Mouse (Mus musculus): ENCODE data around the gene Trpv4. TPM values are rescaled to one million over a fixed set of nuclear protein-coding genes. Genes with fewer than 3 reads are reported as not detected.
A peak's percentile ranks its signal among the peaks of the same experiment; 100 is the strongest.

Trpv4 gene
- polyA plus RNA-seq, 1 experiment from 2014 or later, result 0.38 TPM

DNA sequence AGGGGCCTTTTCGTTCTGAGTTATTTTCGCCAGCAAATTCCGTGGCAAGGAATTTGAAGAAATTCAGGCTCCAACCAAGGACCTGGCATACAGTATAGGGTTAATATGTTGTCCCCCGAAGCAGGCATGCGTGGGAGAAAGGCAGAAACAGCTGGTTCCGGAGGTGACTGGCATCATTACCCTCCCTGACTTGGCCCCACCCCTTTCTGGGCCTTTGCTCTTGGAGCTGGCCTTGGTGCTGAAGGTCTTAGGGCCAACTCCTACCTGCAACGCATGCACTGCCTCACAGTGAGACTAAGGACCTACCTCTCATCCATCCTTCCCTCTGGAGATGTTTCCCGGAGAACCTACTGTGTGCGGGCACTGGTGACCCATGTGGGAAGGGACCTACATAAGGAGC lies 70.3 kb downstream of the Trpv4 start:
- H3K36me3 ChIP-seq (replicated peaks; ENCODE audit: insufficient read depth, low read length), result no peaks in the 10 kb centered on the region
- 31% methylated on average over 9 of the region's 9 CpGs for WGBS (ENCODE audit: insufficient replicate concordance)
- H3K9me3 ChIP-seq (ENCODE audit: low read length), result no peaks in the 10 kb centered on the region
- no peak overlapping the region for H3K4me3 ChIP-seq (ENCODE audit: low read depth, low read length)
- ATAC-seq (peak; percentile 43; the same call in 1 of the 2 replicates), DNase-seq (peak; percentile 83)
- TF ChIP-seq CTCF (IDR thresholded peaks at IDR 0.05; ENCODE audit: low read depth) (no peak), EP300 (IDR thresholded peaks at IDR 0.05; ENCODE audit: low read depth) (no peak)
- no peak overlapping the region for H3K27ac ChIP-seq (ENCODE audit: low read depth)
- H3K9ac ChIP-seq (replicated peaks), result no peak overlapping the region
- peaks cover 42% of the 10 kb centered on the region for H3K4me1 ChIP-seq (ENCODE audit: insufficient read depth)
- H3K4me2 ChIP-seq (ENCODE audit: low read depth, low read length), result no peak overlapping the region
- no peaks in the 10 kb centered on the region for H3K27me3 ChIP-seq (ENCODE audit: insufficient read depth, low read length)

DNA sequence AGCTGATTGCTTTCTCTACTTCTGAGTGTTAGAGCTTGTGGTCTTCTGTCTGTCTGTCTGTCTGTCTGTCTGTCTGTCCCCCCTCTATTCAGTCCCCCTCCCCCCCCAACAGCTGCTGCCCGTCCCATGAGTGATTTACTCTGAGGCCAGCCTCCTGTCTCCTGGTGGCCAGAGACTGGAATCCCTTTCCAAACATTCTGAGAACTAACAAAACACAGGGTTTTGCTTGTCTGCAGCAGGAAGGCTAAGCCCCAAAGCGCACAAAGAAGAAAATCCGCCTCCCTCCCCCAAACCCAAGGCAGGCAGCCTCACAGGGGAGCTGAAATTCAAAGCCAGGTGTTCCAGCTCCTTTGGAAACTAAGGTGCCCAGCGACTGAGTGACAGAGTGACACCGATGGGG lies 72.5 kb downstream of the Trpv4 start:
- Histone ChIP-seq H3K27me3 (ENCODE audit: insufficient read depth, low read length) (no peaks in the 10 kb centered on the region), H3K4me1 (ENCODE audit: insufficient read depth) (peaks cover 23% of the 10 kb centered on the region), H3K27ac (ENCODE audit: low read depth) (no peak overlapping the region), H3K4me3 (ENCODE audit: low read depth, low read length) (no peak overlapping the region), H3K9me3 (ENCODE audit: low read length) (no peaks in the 10 kb centered on the region), H3K36me3 (replicated peaks; ENCODE audit: insufficient read depth, low read length) (no peaks in the 10 kb centered on the region), H3K9ac (replicated peaks) (no peak overlapping the region), H3K4me2 (ENCODE audit: low read depth, low read length) (no peak overlapping the region)
- DNase-seq, result no peak
- no peak for ATAC-seq
- WGBS (ENCODE audit: insufficient replicate concordance), result 30% methylated on average over 5 of the region's 5 CpGs
- TF ChIP-seq EP300 (IDR thresholded peaks at IDR 0.05; ENCODE audit: low read depth), result no peak
- no peak for TF ChIP-seq CTCF (IDR thresholded peaks at IDR 0.05; ENCODE audit: low read depth)

DNA sequence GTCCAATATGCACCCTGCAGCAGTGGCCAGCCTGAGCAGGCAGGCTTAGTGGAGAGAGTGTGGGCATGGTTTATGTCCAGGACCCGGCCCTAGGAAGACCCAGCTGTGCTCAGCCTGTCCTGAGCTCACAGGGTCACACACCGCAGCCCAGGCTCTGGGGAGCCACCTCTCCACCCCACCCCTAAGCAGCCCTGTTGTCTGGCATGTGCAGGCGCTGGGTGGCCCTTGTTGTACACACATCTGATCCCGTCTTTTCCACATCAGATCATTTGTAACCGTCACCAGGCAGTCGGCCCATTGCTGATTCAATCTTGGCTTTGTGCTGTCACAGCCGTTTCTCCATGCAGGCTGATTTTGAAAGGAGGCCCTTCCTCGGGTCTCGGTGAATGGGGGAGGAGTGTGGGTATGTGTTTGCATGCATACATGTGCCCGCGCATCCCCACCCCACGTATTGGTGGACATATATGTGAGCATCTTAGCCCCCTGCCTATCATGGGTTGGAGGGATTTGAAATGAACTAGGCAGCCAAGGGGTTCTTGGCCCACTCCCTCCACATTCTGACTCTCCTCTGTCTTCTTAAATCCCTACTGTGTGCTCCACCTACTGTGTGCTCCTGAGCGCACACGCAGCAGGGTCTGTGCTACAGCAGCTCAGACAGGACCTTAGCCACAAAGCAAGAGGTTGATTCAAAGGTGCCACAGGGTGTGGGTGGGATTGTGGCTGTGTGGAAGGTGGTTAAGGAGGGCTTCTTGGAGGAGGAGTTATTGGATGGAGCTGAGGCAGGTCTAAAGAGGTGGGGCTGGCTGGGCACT lies 73.7 kb downstream of the Trpv4 start:
- WGBS (ENCODE audit: insufficient replicate concordance), result 71% methylated on average over 14 of the region's 14 CpGs
- H3K27ac ChIP-seq (ENCODE audit: low read depth), result no peak overlapping the region

GRCm38 (mm10) chr5:114583490-114584175 lies 74.6 kb downstream of the Trpv4 start:
- no peaks in the 10 kb centered on the region for H3K36me3 ChIP-seq (replicated peaks; ENCODE audit: insufficient read depth, low read length)
- H3K9me3 ChIP-seq (ENCODE audit: low read length), result no peaks in the 10 kb centered on the region
- no peak overlapping the region for H3K4me3 ChIP-seq (ENCODE audit: low read depth, low read length)
- DNase-seq, result no peak
- H3K4me2 ChIP-seq (ENCODE audit: low read depth, low read length), result no peak overlapping the region
- WGBS (ENCODE audit: insufficient replicate concordance), result 63% methylated on average over 12 of the region's 12 CpGs
- no peak for TF ChIP-seq CTCF (IDR thresholded peaks at IDR 0.05; ENCODE audit: low read depth)
- TF ChIP-seq EP300 (IDR thresholded peaks at IDR 0.05; ENCODE audit: low read depth), result no peak
- H3K9ac ChIP-seq (replicated peaks), result no peak overlapping the region
- no peaks in the 10 kb centered on the region for H3K27me3 ChIP-seq (ENCODE audit: insufficient read depth, low read length)
- ATAC-seq, result no peak
- H3K4me1 ChIP-seq (ENCODE audit: insufficient read depth), result peaks cover 3% of the 10 kb centered on the region; the same call in 1 of the 2 replicates
- H3K27ac ChIP-seq (ENCODE audit: low read depth), result no peak overlapping the region

More for the DNA sequence above, 73.7 kb downstream of the Trpv4 start:
- Histone ChIP-seq H3K9ac (replicated peaks) (no peak overlapping the region), H3K36me3 (replicated peaks; ENCODE audit: insufficient read depth, low read length) (no peaks in the 10 kb centered on the region), H3K4me2 (ENCODE audit: low read depth, low read length) (no peak overlapping the region), H3K4me3 (ENCODE audit: low read depth, low read length) (no peak overlapping the region), H3K27me3 (ENCODE audit: insufficient read depth, low read length) (no peaks in the 10 kb centered on the region), H3K9me3 (ENCODE audit: low read length) (no peaks in the 10 kb centered on the region), H3K4me1 (ENCODE audit: insufficient read depth) (peaks cover 11% of the 10 kb centered on the region)
- no peak for ATAC-seq
- no peak for DNase-seq
- TF ChIP-seq CTCF (IDR thresholded peaks at IDR 0.05; ENCODE audit: low read depth), result no peak
- TF ChIP-seq EP300 (IDR thresholded peaks at IDR 0.05; ENCODE audit: low read depth), result no peak

DNA sequence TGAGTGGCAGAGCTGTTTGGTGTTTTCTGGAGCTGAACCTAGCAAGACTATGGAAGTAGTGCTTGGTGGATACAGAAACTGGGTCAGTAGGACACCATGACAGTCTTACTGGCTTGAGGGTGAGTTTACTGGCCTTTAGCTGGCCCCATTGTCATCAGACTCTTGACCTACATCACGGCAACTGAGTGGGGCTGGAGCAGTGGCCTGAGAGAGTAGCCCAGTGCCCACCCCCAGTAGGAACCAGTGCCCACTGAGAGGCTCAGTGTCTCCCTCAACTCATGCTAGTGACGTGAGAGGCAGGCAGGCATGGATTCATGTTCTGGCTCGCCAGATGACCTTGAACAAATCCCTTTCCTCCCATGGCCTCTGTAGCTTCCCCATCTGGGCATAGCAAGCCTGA lies 75.2 kb downstream of the Trpv4 start:
- H3K4me1 ChIP-seq (ENCODE audit: insufficient read depth), result no peaks in the 10 kb centered on the region; the same call in 1 of the 2 replicates
- H3K36me3 ChIP-seq (replicated peaks; ENCODE audit: insufficient read depth, low read length), result no peaks in the 10 kb centered on the region
- H3K4me3 ChIP-seq (ENCODE audit: low read depth, low read length), result no peak overlapping the region
- WGBS (ENCODE audit: insufficient replicate concordance), result 69% methylated on average over 3 of the region's 3 CpGs
- no peaks in the 10 kb centered on the region for H3K27me3 ChIP-seq (ENCODE audit: insufficient read depth, low read length)
- H3K4me2 ChIP-seq (ENCODE audit: low read depth, low read length), result no peak overlapping the region
- TF ChIP-seq CTCF (IDR thresholded peaks at IDR 0.05; ENCODE audit: low read depth), result no peak
- TF ChIP-seq EP300 (IDR thresholded peaks at IDR 0.05; ENCODE audit: low read depth), result no peak
- ATAC-seq (no peak), DNase-seq (no peak)
- H3K9me3 ChIP-seq (ENCODE audit: low read length), result no peaks in the 10 kb centered on the region
- H3K9ac ChIP-seq (replicated peaks), result no peak overlapping the region
- H3K27ac ChIP-seq (ENCODE audit: low read depth), result no peak overlapping the region

- Histone ChIP-seq H3K9ac (replicated peaks) (no peak overlapping the region), H3K36me3 (replicated peaks; ENCODE audit: insufficient read depth, low read length) (no peaks in the 10 kb centered on the region), H3K27ac (ENCODE audit: low read depth) (no peak overlapping the region), H3K4me3 (ENCODE audit: low read depth, low read length) (no peak overlapping the region), H3K4me1 (ENCODE audit: insufficient read depth) (no peaks in the 10 kb centered on the region), H3K4me2 (ENCODE audit: low read depth, low read length) (no peak overlapping the region), H3K27me3 (ENCODE audit: insufficient read depth, low read length) (no peaks in the 10 kb centered on the region), H3K9me3 (ENCODE audit: low read length) (no peaks in the 10 kb centered on the region)
- ATAC-seq (no peak), DNase-seq (no peak)
- TF ChIP-seq CTCF (IDR thresholded peaks at IDR 0.05; ENCODE audit: low read depth), result no peak
- no peak for TF ChIP-seq EP300 (IDR thresholded peaks at IDR 0.05; ENCODE audit: low read depth)
- WGBS (ENCODE audit: insufficient replicate concordance), result 86% methylated on average over 12 of the region's 12 CpGs
These were observed 76.7 kb downstream of the Trpv4 start for GRCm38 (mm10) chr5:114581486-114581885.
